Mouse (Mus musculus) spleen, adult 2 months (tissue): ENCODE results near the gene Dusp11. TPM values are rescaled to one million over a fixed set of nuclear protein-coding genes. Genes with fewer than 3 reads are reported as not detected.
"Not testable (repeated sequence)": the region's sequence is repeated elsewhere in the genome, so short reads cannot be mapped to it uniquely, and the experiment has no call there.

Source experiments
- DNase-seq, 2 experiments: peaks; one replicate each; pipeline versions ENCODE4 v3.0.0 to v3.0.0-alpha.2; 2012 to 2021; ENCODE audit warnings: low spot score in 2 of 2, low read depth in 1 of 2
- H3K27ac ChIP-seq: fragments of 200-500 bp; 2 replicates; pipeline ENCODE4 v1.5.1; 2012; ENCODE audit warnings: low read length, inconsistent platforms; ENCODE audit not compliant: insufficient read depth
- H3K27me3 ChIP-seq: fragments of 200-500 bp; 2 replicates; pipeline ENCODE4 v1.6.1; 2012; ENCODE audit warnings: mild to moderate bottlenecking, moderate library complexity, low read length, inconsistent platforms; ENCODE audit not compliant: control insufficient read depth, insufficient read depth
- H3K36me3 ChIP-seq: fragments of 200-500 bp; 2 replicates; pipeline ENCODE4 v1.6.1; 2012; ENCODE audit warnings: mild to moderate bottlenecking, low read length, inconsistent platforms; ENCODE audit not compliant: control insufficient read depth, insufficient read depth
- H3K4me1 ChIP-seq: fragments of 200-500 bp; 2 replicates; pipeline ENCODE4 v1.6.1; 2011; ENCODE audit warnings: inconsistent platforms; ENCODE audit not compliant: control insufficient read depth, insufficient read depth, insufficient read length
- H3K4me3 ChIP-seq: fragments of 200-500 bp; 2 replicates; pipeline ENCODE4 v1.5.1; 2011; ENCODE audit warnings: mild to moderate bottlenecking, inconsistent platforms; ENCODE audit not compliant: insufficient read depth, insufficient read length; ENCODE audit errors: extremely low read depth
- CTCF ChIP-seq: fragments of 200-500 bp; IDR thresholded peaks from 2 replicates; pipeline ENCODE4 v1.5.1; 2011; ENCODE audit warnings: mild to moderate bottlenecking, inconsistent platforms; ENCODE audit not compliant: insufficient read depth, insufficient read length, insufficient replicate concordance; ENCODE audit errors: extremely low read depth
- POLR2A ChIP-seq: fragments of 200-500 bp; IDR thresholded peaks from 2 replicates; pipeline ENCODE4 v1.6.1; 2011; ENCODE audit warnings: low read depth, low read length, inconsistent platforms
- WGBS: fragments of 180-500 bp; shearing (Covaris S2); methylation state at CpG from one replicate; pipeline ENCODE4 v1.1.7; 2018; 5-methylcytosine and 5-hydroxymethylcytosine counted together
- polyA plus RNA-seq: library from polyadenylated mRNA; depleted of rRNA; stranded (reverse); fragments of >200 nt; gene quantifications from 2 replicates; pipeline ENCODE4 v1.2.3, GENCODE M21; 2012; rRNA removed

The Dusp11 gene
- polyA plus RNA-seq, 1 experiment = 21.3 TPM

GRCm38 (mm10) chr6:85909704-85910103, 51.8 kb downstream of the Dusp11 start:
- Histone ChIP-seq H3K27me3 (no peaks in the 10 kb centered on the region), H3K4me1 (no peaks in the 10 kb centered on the region), H3K4me3 (no peak overlapping the region), H3K27ac (no peak overlapping the region), H3K36me3 (0 out of 2 replicates have a peak, but pooled peaks cover 1% of the 10 kb centered on the region)
- no peak for DNase-seq
- WGBS = 92% methylated on average over 1 of the region's 1 CpGs
- no peak for TF ChIP-seq POLR2A

GRCm38 (mm10) chr6:85908341-85908740, 53.1 kb downstream of the Dusp11 start:
- TF ChIP-seq POLR2A (no peak), CTCF (no peak)
- no peaks in the 10 kb centered on the region for H3K4me1 ChIP-seq
- H3K4me3 ChIP-seq = no peak overlapping the region
- WGBS = 72% methylated on average over 3 of the region's 3 CpGs
- DNase-seq = no peak
- H3K36me3 ChIP-seq = 0 out of 2 replicates have a peak, but pooled peaks cover 1% of the 10 kb centered on the region
- no peak overlapping the region for H3K27ac ChIP-seq
- no peaks in the 10 kb centered on the region for H3K27me3 ChIP-seq

- WGBS = 91% methylated on average over 2 of the region's 2 CpGs
- not testable (repeated sequence) for H3K4me1 ChIP-seq, H3K27ac ChIP-seq
Observed at GRCm38 (mm10) chr6:85906911-85907351, 54.5 kb downstream of the Dusp11 start.

GRCm38 (mm10) chr6:85904642-85905061, 56.8 kb downstream of the Dusp11 start, which contains the start of gene Nat8f4:
Nat8f4 (minus strand) TSS chr6:85904884.
- DNase-seq = peak; percentile 29 to 72
- 10% methylated on average over 20 of the region's 20 CpGs for WGBS

More at GRCm38 (mm10) chr6:85906911-85907351, 54.5 kb downstream of the Dusp11 start:
- H3K4me3 ChIP-seq, DNase-seq, H3K36me3 ChIP-seq, H3K27me3 ChIP-seq: not testable (repeated sequence)

GRCm38 (mm10) chr6:85902303-85902702, 59.2 kb downstream of the Dusp11 start:
- H3K27ac ChIP-seq = no peak overlapping the region
- no peak for DNase-seq
- WGBS = 90% methylated on average over 2 of the region's 2 CpGs

More at GRCm38 (mm10) chr6:85904642-85905061, 56.8 kb downstream of the Dusp11 start, which contains the start of gene Nat8f4:
- Histone ChIP-seq H3K27ac (peak within 1 kb of the TSS; percentile 77), H3K4me3 (peak within 1 kb of the TSS; percentile 70)
- H3K27me3 ChIP-seq, H3K36me3 ChIP-seq, H3K4me1 ChIP-seq: not testable (repeated sequence)
- TF ChIP-seq CTCF = peak; percentile 50; the same call in 1 of the 2 replicates

GRCm38 (mm10) chr6:85898596-85899475, 62.6 kb downstream of the Dusp11 start:
- DNase-seq, H3K27ac ChIP-seq, H3K4me1 ChIP-seq, H3K27me3 ChIP-seq, H3K36me3 ChIP-seq, H3K4me3 ChIP-seq: not testable (repeated sequence)
- WGBS = 76% methylated on average over 7 of the region's 8 CpGs

More at GRCm38 (mm10) chr6:85902303-85902702, 59.2 kb downstream of the Dusp11 start:
- Histone ChIP-seq H3K4me1 (no peaks in the 10 kb centered on the region), H3K27me3 (no peaks in the 10 kb centered on the region), H3K4me3 (no peak overlapping the region), H3K36me3 (no peaks in the 10 kb centered on the region)
- no peak for TF ChIP-seq POLR2A
- no peak for TF ChIP-seq CTCF

GRCm38 (mm10) chr6:85895061-85895648, 66.3 kb downstream of the Dusp11 start:
- H3K27ac ChIP-seq = not testable (repeated sequence)

More at GRCm38 (mm10) chr6:85895061-85895648, 66.3 kb downstream of the Dusp11 start:
- H3K36me3 ChIP-seq, H3K4me1 ChIP-seq, H3K4me3 ChIP-seq, H3K27me3 ChIP-seq, DNase-seq: not testable (repeated sequence)
- peak; percentile 40; the same call in 1 of the 2 replicates for TF ChIP-seq CTCF
- WGBS = 75% methylated on average over 25 of the region's 25 CpGs

Other genes starting within 250 kb of the Dusp11 start
- 0.62 TPM in 1 of 2 replicates, not detected in the other for gene Nat8f7, start 248.5 kb downstream of the Dusp11 start, polyA plus RNA-seq
- 1.0 and 1.8 TPM in 2 replicates for gene Nat8f3, start 195.9 kb downstream of the Dusp11 start, polyA plus RNA-seq
- gene Nat8f6, start 140.7 kb downstream of the Dusp11 start, polyA plus RNA-seq = 0.27 TPM in 2 replicates
- 0.12 and 0.46 TPM in 2 replicates for gene Nat8f5, start 140.7 kb downstream of the Dusp11 start, polyA plus RNA-seq
- gene Nat8, start 129.6 kb downstream of the Dusp11 start, polyA plus RNA-seq = 0.66 and 1.0 TPM in 2 replicates
- 0.02 TPM in 1 of 2 replicates, not detected in the other for gene Nat8f2, start 92.5 kb downstream of the Dusp11 start, polyA plus RNA-seq
- 1.5 and 1.8 TPM in 2 replicates for gene Nat8f4, start 56.8 kb downstream of the Dusp11 start, polyA plus RNA-seq
- gene Tprkb, start 49.8 kb downstream of the Dusp11 start, polyA plus RNA-seq = 6.7 and 7.2 TPM in 2 replicates
- 8.1 and 8.6 TPM in 2 replicates for gene Nat8f1, start 46.0 kb downstream of the Dusp11 start, polyA plus RNA-seq
- gene Figla, start 54.5 kb upstream of the Dusp11 start, polyA plus RNA-seq = not detected in 2 replicates
- 17.0 and 17.6 TPM in 2 replicates for gene Add2, start 67.0 kb upstream of the Dusp11 start, polyA plus RNA-seq
- gene Tgfa, start 233.6 kb upstream of the Dusp11 start, polyA plus RNA-seq = 0.45 and 0.49 TPM in 2 replicates